Mouse (Mus musculus): ENCODE results near the gene Ap3m1. TPM values are rescaled to one million over a fixed set of nuclear protein-coding genes. Genes with fewer than 3 reads are reported as not detected.

Gene Ap3m1
- polyA plus RNA-seq, 1 experiment from 2014 or later = 87.7 TPM

DNA sequence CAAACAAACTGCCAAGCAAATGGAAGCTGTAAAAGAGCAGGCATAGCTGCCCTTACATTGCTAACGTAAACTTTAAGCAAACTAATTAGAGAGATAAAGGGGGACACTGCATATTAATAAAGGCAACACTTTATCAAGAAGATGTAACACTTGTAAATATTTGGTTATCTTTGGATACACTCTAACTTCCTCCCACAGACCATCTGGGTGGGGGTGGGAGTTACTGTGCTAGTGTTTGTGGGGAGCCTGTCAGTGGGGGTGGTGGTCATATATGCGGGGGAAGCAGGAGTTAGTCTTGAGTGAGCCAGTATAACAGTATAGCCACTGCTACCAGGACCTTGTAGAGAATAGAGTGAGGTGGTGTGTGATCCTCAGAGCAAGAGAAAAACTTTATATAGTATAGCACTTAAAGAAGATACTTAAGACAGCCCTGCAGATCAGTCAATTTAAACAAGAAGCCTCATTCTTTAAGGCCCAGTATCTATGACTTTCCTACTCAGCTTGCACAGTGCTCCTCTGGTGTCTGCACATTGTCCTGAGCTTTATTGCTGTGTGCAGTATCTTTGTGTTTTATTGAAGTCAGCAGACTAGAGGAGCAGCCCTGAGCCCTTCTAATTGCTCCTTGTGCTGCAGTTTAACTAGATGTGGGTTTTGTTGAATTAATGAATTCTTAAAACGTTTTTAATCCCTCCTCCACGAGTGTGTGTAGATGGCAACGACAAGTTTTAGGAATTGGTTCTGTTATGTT, 10.6 kb upstream of the Ap3m1 start:
- Histone ChIP-seq H3K36me3 (replicated peaks) (peaks cover 4% of the 10 kb centered on the region), H3K4me3 (no peak overlapping the region), H3K9me3 (no peaks in the 10 kb centered on the region), H3K4me1 (0 out of 2 replicates have a peak, but pooled peaks cover 5% of the 10 kb centered on the region), H3K27me3 (replicated peaks; ENCODE audit: low read depth, poor library complexity, severe bottlenecking) (no peaks in the 10 kb centered on the region), H3K27ac (replicated peaks) (no peak overlapping the region)
- 80% methylated on average over 5 of the region's 5 CpGs for WGBS
- DNase-seq (ENCODE audit: low spot score) = no peak

DNA sequence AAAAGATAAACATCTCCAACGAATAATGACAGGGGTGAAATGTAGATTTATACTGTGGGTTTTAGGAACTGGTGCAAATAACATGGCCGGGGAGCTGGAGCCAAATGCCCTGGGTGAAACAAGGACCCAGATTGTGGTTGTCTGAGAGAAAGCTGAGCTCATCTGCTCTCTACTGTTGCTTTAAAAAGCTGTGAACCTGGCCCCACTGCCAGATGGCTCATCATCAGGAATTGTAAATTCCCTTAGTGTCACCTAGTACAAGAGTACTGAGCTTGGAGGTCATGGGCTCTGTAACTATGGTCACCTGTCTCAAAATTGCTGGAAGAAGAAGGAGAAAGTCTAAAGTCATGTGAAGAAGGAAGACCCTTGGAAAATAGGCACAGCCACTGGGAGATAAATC, 6.7 kb upstream of the Ap3m1 start:
- WGBS = 89% methylated on average over 2 of the region's 2 CpGs
- no peak for DNase-seq (ENCODE audit: low spot score)
- H3K4me1 ChIP-seq = no peaks in the 10 kb centered on the region
- no peaks in the 10 kb centered on the region for H3K27me3 ChIP-seq (replicated peaks; ENCODE audit: low read depth, poor library complexity, severe bottlenecking)
- no peak overlapping the region for H3K27ac ChIP-seq (replicated peaks)
- peaks cover 19% of the 10 kb centered on the region for H3K36me3 ChIP-seq (replicated peaks)
- H3K4me3 ChIP-seq = no peak overlapping the region
- no peaks in the 10 kb centered on the region for H3K9me3 ChIP-seq

DNA sequence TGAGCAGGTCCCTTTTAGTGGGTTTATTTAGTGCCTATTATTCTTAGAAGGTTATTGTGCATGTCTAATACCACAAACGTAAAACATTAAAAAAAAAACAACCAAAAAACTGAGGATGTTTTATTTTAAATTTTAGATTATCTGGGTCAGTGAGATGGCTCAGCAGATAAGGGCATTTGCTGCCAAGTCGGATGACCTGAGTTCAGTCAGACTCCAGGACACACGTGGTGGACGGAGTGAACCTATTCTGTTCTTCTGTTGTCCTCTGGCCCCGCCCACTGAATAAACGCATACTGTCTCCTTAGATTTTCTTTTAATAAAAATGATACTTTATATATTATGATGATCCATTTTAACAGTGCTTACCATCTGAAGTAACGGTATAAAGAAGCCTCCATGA, 1.3 kb upstream of the Ap3m1 start:
- 49% methylated on average over 7 of the region's 7 CpGs for WGBS
- H3K27ac ChIP-seq (replicated peaks) = no peak overlapping the region
- peaks cover 6% of the 10 kb centered on the region; the same call in 1 of the 2 replicates for H3K9me3 ChIP-seq
- no peak for DNase-seq (ENCODE audit: low spot score)
- no peaks in the 10 kb centered on the region for H3K27me3 ChIP-seq (replicated peaks; ENCODE audit: low read depth, poor library complexity, severe bottlenecking)
- H3K36me3 ChIP-seq (replicated peaks) = peaks cover 19% of the 10 kb centered on the region
- peaks cover 20% of the 10 kb centered on the region; the same call in 1 of the 2 replicates for H3K4me1 ChIP-seq
- peak overlapping the region; percentile 85 for H3K4me3 ChIP-seq

DNA sequence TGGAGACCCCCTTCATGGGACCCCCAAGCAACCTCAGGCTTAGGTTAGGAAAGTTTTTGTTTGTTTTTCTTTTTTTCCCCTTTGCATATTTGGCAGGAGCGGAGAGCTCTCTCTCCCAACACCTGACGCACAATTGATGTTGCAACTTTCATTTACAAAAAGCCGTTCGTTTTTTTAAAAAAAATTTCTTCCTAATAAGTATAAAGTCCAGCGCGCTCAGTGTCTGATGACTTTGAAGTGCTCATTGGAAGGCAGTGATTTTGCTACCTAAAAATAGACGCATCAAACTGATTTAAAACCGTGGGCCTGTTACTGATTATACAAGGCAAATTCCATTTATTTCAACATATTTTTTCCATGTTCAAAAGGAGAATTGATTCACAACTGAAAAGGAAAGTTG, 843 bp upstream of the Ap3m1 start:
- 11% methylated on average over 8 of the region's 8 CpGs for WGBS
- peak overlapping the region; percentile 96 for H3K27ac ChIP-seq (replicated peaks)
- H3K36me3 ChIP-seq (replicated peaks) = peaks cover 19% of the 10 kb centered on the region
- H3K9me3 ChIP-seq = peaks cover 6% of the 10 kb centered on the region; the same call in 1 of the 2 replicates
- peak overlapping the region; percentile 85 for H3K4me3 ChIP-seq
- peaks cover 20% of the 10 kb centered on the region; the same call in 1 of the 2 replicates for H3K4me1 ChIP-seq
- DNase-seq (ENCODE audit: low spot score) = no peak
- H3K27me3 ChIP-seq (replicated peaks; ENCODE audit: low read depth, poor library complexity, severe bottlenecking) = no peaks in the 10 kb centered on the region

DNA sequence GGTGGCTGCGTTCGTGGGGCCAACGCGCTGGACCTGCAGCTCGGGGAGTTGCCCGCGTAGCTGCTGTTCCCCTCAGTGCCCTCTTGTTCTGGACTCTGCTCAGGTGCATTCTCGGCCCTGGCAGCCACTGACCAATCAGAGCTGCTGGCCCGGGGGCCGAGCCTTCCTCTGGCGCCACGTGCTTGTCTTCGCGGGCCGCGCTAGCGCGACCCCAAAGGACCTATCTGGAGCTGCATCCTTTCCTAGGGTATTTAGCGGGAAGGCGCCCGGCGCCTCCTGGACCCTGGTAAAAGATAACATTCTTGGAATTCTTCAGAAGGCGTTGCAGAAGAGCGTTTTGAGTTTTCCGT, 448 bp upstream of the Ap3m1 start:
- no peaks in the 10 kb centered on the region for H3K27me3 ChIP-seq (replicated peaks; ENCODE audit: low read depth, poor library complexity, severe bottlenecking)
- peak overlapping the region; percentile 96 for H3K27ac ChIP-seq (replicated peaks)
- peak; percentile 90 for DNase-seq (ENCODE audit: low spot score)
- H3K36me3 ChIP-seq (replicated peaks) = peaks cover 19% of the 10 kb centered on the region
- peak overlapping the region; percentile 85 for H3K4me3 ChIP-seq
- peaks cover 6% of the 10 kb centered on the region; the same call in 1 of the 2 replicates for H3K9me3 ChIP-seq
- peaks cover 20% of the 10 kb centered on the region; the same call in 1 of the 2 replicates for H3K4me1 ChIP-seq
- WGBS = under 1% methylated on average over 25 of the region's 25 CpGs

DNA sequence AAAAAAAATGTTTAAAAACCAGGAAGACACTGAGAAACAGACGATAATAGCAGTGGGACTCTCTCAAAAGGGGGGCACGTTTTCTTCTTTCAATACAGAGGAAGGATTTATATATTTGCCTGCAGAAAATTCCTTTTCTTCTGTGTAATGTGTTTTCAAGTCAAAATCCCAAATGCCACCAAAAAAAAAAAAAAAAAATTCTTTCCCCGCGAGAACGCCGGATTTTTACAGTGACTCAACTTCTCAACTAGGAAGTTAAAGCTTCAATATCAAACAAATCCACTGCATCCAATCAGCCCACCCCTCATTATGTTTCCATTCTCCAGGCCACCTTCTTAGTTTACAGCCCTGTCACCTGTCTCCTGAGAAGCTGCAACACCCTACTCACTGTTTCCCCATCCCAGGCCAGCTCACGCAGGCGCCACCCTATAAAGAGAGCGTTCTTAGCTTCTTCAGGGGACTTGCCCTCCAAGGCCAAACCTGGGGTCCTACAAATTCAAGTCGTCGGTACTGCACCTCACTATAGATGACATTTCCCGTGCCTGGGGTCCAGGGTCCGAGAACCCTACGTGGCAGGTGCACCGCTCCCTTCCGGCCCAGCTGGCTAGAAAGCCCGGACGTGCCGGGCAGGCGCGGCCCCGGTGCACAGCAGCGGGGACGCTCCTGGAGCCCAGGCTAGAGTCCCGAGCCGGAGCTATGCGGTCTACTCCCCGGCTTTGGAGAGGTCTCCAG, 762 bp downstream of the Ap3m1 start:
- no peak for DNase-seq (ENCODE audit: low spot score)
- Histone ChIP-seq H3K4me1 (peaks cover 20% of the 10 kb centered on the region; the same call in 1 of the 2 replicates), H3K27me3 (replicated peaks; ENCODE audit: low read depth, poor library complexity, severe bottlenecking) (no peaks in the 10 kb centered on the region), H3K27ac (replicated peaks) (peak overlapping the region; percentile 96), H3K9me3 (peaks cover 6% of the 10 kb centered on the region; the same call in 1 of the 2 replicates), H3K4me3 (peak overlapping the region; percentile 85), H3K36me3 (replicated peaks) (peaks cover 12% of the 10 kb centered on the region)
- 10% methylated on average over 28 of the region's 28 CpGs for WGBS

DNA sequence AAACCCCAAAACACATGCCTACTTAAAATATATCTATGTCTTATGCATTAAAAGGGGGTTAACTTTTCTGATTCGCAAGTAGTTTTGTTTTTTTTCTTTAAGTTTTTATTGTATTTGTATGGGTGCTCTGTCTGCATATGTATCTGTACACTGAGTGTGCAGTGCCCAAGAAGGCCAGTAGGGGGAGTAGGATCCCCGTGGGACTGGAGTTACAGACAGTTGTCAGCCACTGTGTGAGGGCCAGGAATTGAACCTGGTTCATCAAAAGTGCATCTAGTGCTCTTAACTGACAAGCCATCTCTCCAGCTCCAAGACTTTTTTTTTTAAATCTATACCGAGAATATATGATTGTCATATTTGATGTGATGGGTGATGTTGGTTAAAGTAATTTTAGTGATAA, 1.6 kb downstream of the Ap3m1 start:
- Histone ChIP-seq H3K9me3 (peaks cover 6% of the 10 kb centered on the region; the same call in 1 of the 2 replicates), H3K27me3 (replicated peaks; ENCODE audit: low read depth, poor library complexity, severe bottlenecking) (no peaks in the 10 kb centered on the region), H3K4me3 (peak overlapping the region; percentile 85), H3K36me3 (replicated peaks) (peaks cover 7% of the 10 kb centered on the region), H3K27ac (replicated peaks) (no peak overlapping the region), H3K4me1 (peaks cover 20% of the 10 kb centered on the region; the same call in 1 of the 2 replicates)
- DNase-seq (ENCODE audit: low spot score) = peak; percentile 21
- 79% methylated on average over 3 of the region's 3 CpGs for WGBS

DNA sequence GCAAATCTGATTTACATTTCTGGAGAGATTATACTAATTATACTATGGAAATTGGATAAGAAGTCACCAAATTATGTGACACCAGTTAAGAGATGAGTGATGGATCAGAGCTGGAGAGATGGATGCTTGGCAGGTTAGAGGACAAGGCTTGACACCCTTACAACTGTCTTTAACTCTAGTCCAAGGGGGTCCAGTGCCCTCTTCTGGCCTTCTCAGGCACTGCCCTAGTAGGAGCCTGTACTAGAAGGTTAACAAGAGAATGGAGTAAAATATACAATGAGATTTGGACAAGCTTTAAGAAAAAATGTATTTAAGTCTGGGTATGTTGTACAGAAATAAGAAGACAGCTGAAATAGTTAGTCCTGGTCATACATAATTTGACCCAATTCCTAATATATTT, 3.4 kb downstream of the Ap3m1 start:
- Histone ChIP-seq H3K4me1 (peaks cover 20% of the 10 kb centered on the region; the same call in 1 of the 2 replicates), H3K27ac (replicated peaks) (no peak overlapping the region), H3K4me3 (no peak overlapping the region), H3K27me3 (replicated peaks; ENCODE audit: low read depth, poor library complexity, severe bottlenecking) (no peaks in the 10 kb centered on the region), H3K9me3 (peaks cover 6% of the 10 kb centered on the region; the same call in 1 of the 2 replicates), H3K36me3 (replicated peaks) (peaks cover 10% of the 10 kb centered on the region)
- peak; percentile 34 for DNase-seq (ENCODE audit: low spot score)

DNA sequence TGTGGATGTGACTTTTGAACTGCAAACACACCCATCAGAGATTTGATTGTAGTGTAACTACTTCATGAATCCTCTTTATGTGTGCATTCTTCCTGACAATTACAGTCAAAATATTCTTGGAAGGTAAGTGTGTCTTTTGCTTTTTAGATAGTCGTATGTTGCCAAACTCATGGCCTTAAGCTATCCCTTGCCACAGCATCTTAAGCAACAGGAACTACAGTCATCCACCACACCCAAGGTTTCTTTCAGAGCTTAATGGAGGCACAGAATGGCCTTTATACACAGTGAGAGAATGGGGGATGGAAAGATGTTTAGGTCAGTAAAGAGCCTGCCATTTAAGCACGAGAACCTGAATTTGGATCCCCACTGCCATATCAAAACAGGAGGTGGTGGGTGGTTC, 4.5 kb downstream of the Ap3m1 start:
- Histone ChIP-seq H3K9me3 (peaks cover 6% of the 10 kb centered on the region; the same call in 1 of the 2 replicates), H3K27ac (replicated peaks) (no peak overlapping the region), H3K36me3 (replicated peaks) (peaks cover 13% of the 10 kb centered on the region), H3K27me3 (replicated peaks; ENCODE audit: low read depth, poor library complexity, severe bottlenecking) (no peaks in the 10 kb centered on the region), H3K4me1 (0 out of 2 replicates have a peak, but pooled peaks cover 12% of the 10 kb centered on the region), H3K4me3 (no peak overlapping the region)
- 83% methylated on average over 2 of the region's 2 CpGs for WGBS
- DNase-seq (ENCODE audit: low spot score) = no peak

DNA sequence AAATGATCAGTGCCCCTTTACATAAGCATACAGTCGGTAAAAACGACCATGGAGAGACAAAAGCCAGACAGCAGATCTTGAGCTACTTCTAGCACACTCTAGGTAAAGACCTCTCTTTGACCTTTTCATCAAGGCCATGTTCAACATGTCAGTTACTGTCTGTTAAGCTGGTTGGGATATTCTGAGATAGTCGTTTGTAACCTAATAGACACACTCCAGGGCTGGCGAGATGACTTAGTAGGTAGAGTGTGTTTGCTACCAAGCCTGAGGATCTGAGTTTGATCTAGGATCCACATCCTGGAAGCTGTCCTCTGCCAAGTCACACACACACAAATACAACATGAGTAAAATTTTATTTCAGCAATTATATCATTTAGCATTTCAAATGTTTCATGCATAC, 12.7 kb downstream of the Ap3m1 start:
- DNase-seq (ENCODE audit: low spot score) = no peak
- no peaks in the 10 kb centered on the region for H3K27me3 ChIP-seq (replicated peaks; ENCODE audit: low read depth, poor library complexity, severe bottlenecking)
- 92% methylated on average over 4 of the region's 4 CpGs for WGBS
- no peaks in the 10 kb centered on the region for H3K9me3 ChIP-seq
- no peaks in the 10 kb centered on the region for H3K4me1 ChIP-seq
- no peak overlapping the region for H3K4me3 ChIP-seq
- H3K27ac ChIP-seq (replicated peaks) = no peak overlapping the region
- peaks cover 66% of the 10 kb centered on the region for H3K36me3 ChIP-seq (replicated peaks)

DNA sequence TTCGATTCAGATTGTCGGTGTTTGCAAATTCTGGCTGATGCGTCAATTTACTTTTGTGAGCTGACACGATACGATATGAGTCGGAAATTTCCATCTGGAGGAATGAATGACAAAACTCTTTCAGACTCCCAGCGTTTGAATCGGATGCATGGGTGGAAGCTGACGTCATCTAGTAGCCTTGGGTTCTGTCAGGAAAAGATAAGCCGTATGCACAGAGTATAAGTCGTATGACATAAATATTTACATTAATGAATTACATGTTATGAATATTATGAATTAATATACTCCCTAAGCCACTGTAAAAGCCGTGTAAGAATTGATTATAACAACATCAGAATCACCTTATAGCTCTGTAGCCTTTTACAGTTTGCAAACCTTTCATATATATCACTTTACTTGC, 13.2 kb downstream of the Ap3m1 start:
- 94% methylated on average over 12 of the region's 12 CpGs for WGBS
- Histone ChIP-seq H3K27ac (replicated peaks) (no peak overlapping the region), H3K4me3 (no peak overlapping the region), H3K9me3 (no peaks in the 10 kb centered on the region), H3K27me3 (replicated peaks; ENCODE audit: low read depth, poor library complexity, severe bottlenecking) (no peaks in the 10 kb centered on the region), H3K36me3 (replicated peaks) (peaks cover 67% of the 10 kb centered on the region), H3K4me1 (no peaks in the 10 kb centered on the region)
- DNase-seq (ENCODE audit: low spot score) = no peak

DNA sequence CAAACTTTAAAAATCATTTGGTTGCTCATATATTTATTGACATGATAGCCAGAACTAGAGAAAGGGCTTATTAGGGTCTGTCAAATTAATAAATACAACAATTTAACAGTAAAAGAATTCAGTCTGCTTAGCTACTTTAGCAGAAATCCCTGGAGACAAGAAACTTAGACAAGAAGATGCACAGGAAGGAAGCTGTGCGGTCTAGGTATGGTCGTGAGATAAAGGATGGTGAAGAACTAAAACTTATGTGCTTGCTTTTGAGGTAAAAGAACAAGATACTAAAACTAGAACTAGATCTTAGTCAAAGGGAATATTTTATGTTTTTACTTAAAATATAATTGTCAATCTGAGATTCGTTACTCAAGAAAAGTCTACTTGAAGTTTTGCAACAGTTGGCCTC, 17.5 kb downstream of the Ap3m1 start:
- Histone ChIP-seq H3K27ac (replicated peaks) (no peak overlapping the region), H3K9me3 (no peaks in the 10 kb centered on the region), H3K4me3 (no peak overlapping the region), H3K27me3 (replicated peaks; ENCODE audit: low read depth, poor library complexity, severe bottlenecking) (no peaks in the 10 kb centered on the region), H3K36me3 (replicated peaks) (peaks cover 79% of the 10 kb centered on the region), H3K4me1 (peaks cover 13% of the 10 kb centered on the region)
- 94% methylated on average over 3 of the region's 3 CpGs for WGBS
- no peak for DNase-seq (ENCODE audit: low spot score)

DNA sequence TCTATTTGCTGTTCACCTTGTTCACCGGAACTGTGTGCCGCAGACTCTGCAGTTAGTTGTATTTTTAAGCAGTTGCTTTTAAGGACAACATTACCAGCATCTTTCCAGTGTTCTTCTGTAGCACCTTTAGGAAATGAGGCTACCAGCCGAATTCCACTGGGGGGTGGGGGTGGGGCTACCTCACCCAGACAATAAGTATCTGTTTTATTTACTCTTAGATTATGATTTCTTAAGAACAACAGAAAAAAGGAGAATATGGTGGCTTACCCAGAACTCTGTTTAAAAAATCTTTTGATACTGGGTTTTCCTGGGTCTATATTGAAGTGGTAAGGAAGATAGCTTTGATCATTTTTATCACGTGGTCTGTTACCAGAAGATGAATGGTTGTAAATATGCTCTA, 18.0 kb downstream of the Ap3m1 start:
- H3K9me3 ChIP-seq = no peaks in the 10 kb centered on the region
- H3K27me3 ChIP-seq (replicated peaks; ENCODE audit: low read depth, poor library complexity, severe bottlenecking) = no peaks in the 10 kb centered on the region
- DNase-seq (ENCODE audit: low spot score) = no peak
- H3K27ac ChIP-seq (replicated peaks) = no peak overlapping the region
- peaks cover 13% of the 10 kb centered on the region for H3K4me1 ChIP-seq
- WGBS = 92% methylated on average over 4 of the region's 4 CpGs
- H3K4me3 ChIP-seq = no peak overlapping the region
- H3K36me3 ChIP-seq (replicated peaks) = peaks cover 79% of the 10 kb centered on the region
